In genomic region chr15:100463712-100464111, GRCm38 (mm10) we compare ENCODE assay signal across 9 mouse cellular contexts. TPM values are rescaled to one million over a fixed set of nuclear protein-coding genes. Genes with fewer than 3 reads are reported as not detected.
DNase-seq lines count a peak whose midpoint lies in the region; ATAC-seq and TF ChIP-seq lines count a peak whose summit lies in the region.
"Had no signal": no experiment of that assay in that cellular context is flagged by ENCODE, and none has a peak within 500 bp of the region (broad histone marks: within the 10 kb centered on the region; RNA-seq: fewer than 3 reads in every experiment).

No protein-coding gene starts in this region.

- 28% methylated on average over 6 of the region's 6 CpGs for WGBS in heart, embryonic 12.5 days

- H3K4me3 ChIP-seq in heart, embryonic 12.5 days: no peak overlapping the region
- no peak overlapping the region for H3K4me3 ChIP-seq in CH12.LX (replicated peaks in 1 of 3; ENCODE audit: low read depth in 2 of 3, low read length in 2 of 3, poor library complexity in 1 of 3)
- H3K4me3 ChIP-seq in bone marrow macrophage, adult 2 months (ENCODE audit: insufficient read depth, low read length): no peak overlapping the region
- H3K4me3 ChIP-seq: lung, embryonic 15.5 days had no signal

- no peak overlapping the region for H3K27ac ChIP-seq in heart, embryonic 12.5 days (ENCODE audit: poor library complexity, severe bottlenecking)
- H3K27ac ChIP-seq in CH12.LX (ENCODE audit: insufficient read depth, low read depth): no peak overlapping the region
- H3K27ac ChIP-seq in bone marrow macrophage, adult 2 months (ENCODE audit: insufficient read depth, low read depth, low read length): no peak overlapping the region
- H3K27ac ChIP-seq: lung, embryonic 15.5 days had no signal

- H3K79me2 ChIP-seq in CH12.LX (replicated peaks; ENCODE audit: control insufficient read depth, extremely low read depth, insufficient read depth, poor library complexity, severe bottlenecking): no peaks in the 10 kb centered on the region

- H3K36me3 ChIP-seq in heart, embryonic 12.5 days: no peaks in the 10 kb centered on the region
- H3K36me3 ChIP-seq in CH12.LX (replicated peaks in 1 of 2; ENCODE audit: control insufficient read depth in 1 of 2, insufficient read depth in 1 of 2, low read length in 1 of 2): no peaks in the 10 kb centered on the region
- H3K36me3 ChIP-seq: lung, embryonic 15.5 days had no signal

- no peak for TF ChIP-seq POLR2A in CH12.LX (IDR thresholded peaks at IDR 0.05; ENCODE audit: low read depth, low read length)
- no peak for TF ChIP-seq POLR2A in bone marrow macrophage, adult 2 months (IDR thresholded peaks at IDR 0.05; ENCODE audit: borderline replicate concordance, low read depth, low read length)

- H3K27me3 ChIP-seq in heart, embryonic 12.5 days (replicated peaks): peaks cover 4% of the 10 kb centered on the region; the same call in 1 of the 2 replicates
- peaks cover 2% of the 10 kb centered on the region for H3K27me3 ChIP-seq in CH12.LX (replicated peaks)

- H3K9me3 ChIP-seq in heart, embryonic 12.5 days (replicated peaks): no peaks in the 10 kb centered on the region
- H3K9me3 ChIP-seq in CH12.LX (replicated peaks; ENCODE audit: low read length): no peaks in the 10 kb centered on the region
- H3K9me3 ChIP-seq: lung, embryonic 15.5 days had no signal

- dilution Hi-C loops in CH12.LX (cut with MboI; ENCODE audit: extremely low pct_ligation_motif_present, extremely low pct_unique_long_range_greater_than_20kb, low sequenced_read_pairs): no loop called here

- H3K4me2 ChIP-seq in heart, embryonic 12.5 days: no peak overlapping the region
- H3K4me2 ChIP-seq in CH12.LX (ENCODE audit: insufficient read depth, low read depth, poor library complexity, severe bottlenecking): no peak overlapping the region
- H3K4me2 ChIP-seq: lung, embryonic 15.5 days had no signal

- TF ChIP-seq CTCF in CH12.LX (conservative IDR thresholded peaks at IDR 0.05 in 1 of 2, IDR thresholded peaks at IDR 0.05 in 1 of 2; ENCODE audit: low read depth in 2 of 2, low read length in 2 of 2): peak; percentile 63 to 77
- peak; percentile 60 for TF ChIP-seq CTCF in bone marrow macrophage, adult 2 months (IDR thresholded peaks at IDR 0.05; ENCODE audit: low read depth, low read length)

- intact Hi-C loops in heart, postnatal 10 days (cut with DNase I): loop anchor here (5.0 kb wide), 2 partner anchors 126 to 426 kb away; partner anchors contain the start of gene Dip2b

- peaks cover 17% of the 10 kb centered on the region for H3K4me1 ChIP-seq in heart, embryonic 12.5 days (replicated peaks)
- H3K4me1 ChIP-seq in CH12.LX (ENCODE audit: control insufficient read depth in 1 of 2, insufficient read depth in 2 of 2): peaks cover 11 to 26% of the 10 kb centered on the region in 2 experiments
- H3K4me1 ChIP-seq in bone marrow macrophage, adult 2 months (ENCODE audit: control insufficient read depth, insufficient read depth, low read length): peaks cover 25% of the 10 kb centered on the region

- no peak for TF ChIP-seq EP300 in CH12.LX (IDR thresholded peaks at IDR 0.05; ENCODE audit: low read length)

- in situ Hi-C loops in CH12.LX (cut with MboI; ENCODE audit: low pct_ligation_motif_present, low pct_unique_long_range_greater_than_20kb, low sequenced_read_pairs): loop anchor here (5.0 kb wide), 3 partner anchors 149 to 289 kb away; no protein-coding TSS in a partner anchor

- ATAC-seq in heart, embryonic 12.5 days (ENCODE audit: insufficient number of reproducible peaks, low FRiP score): no peak
- 0 out of 2 replicates have a peak, but pooled peaks have one; percentile 29 for ATAC-seq in monocyte, adult 5-6 weeks (replicated peaks; ENCODE audit: insufficient number of reproducible peaks, low FRiP score, low TSS enrichment, poor library complexity, severe bottlenecking)

- DNase-seq in heart, postnatal 10 days: peak; percentile 75 to 80
- DNase-seq in CH12.LX (ENCODE audit: extremely low read depth): peak; percentile 74
- DNase-seq in forelimb bud, embryonic 11.5 days (ENCODE audit: low read depth, low spot score): peak; percentile 60
- peak; percentile 80 for DNase-seq in layer of hippocampus, postnatal 10 days (ENCODE audit: low spot score in 2 of 2)
- DNase-seq in thymus, postnatal 0 days (ENCODE audit: low spot score): peak; percentile 78

- peak; percentile 60 for TF ChIP-seq RAD21 in CH12.LX (IDR thresholded peaks at IDR 0.05; ENCODE audit: low read depth, low read length)

- H3K9ac ChIP-seq in heart, embryonic 12.5 days: no peak overlapping the region
- H3K9ac ChIP-seq in CH12.LX (ENCODE audit: insufficient read depth, low read depth): no peak overlapping the region
- H3K9ac ChIP-seq: lung, embryonic 15.5 days had no signal

TF ChIP-seq in CH12.LX, 34 proteins besides CTCF, POLR2A, EP300 and RAD21:
- TF ChIP-seq IRF4 (IDR thresholded peaks at IDR 0.05; ENCODE audit: low read depth, low read length): no peak
- TF ChIP-seq SMC3 (IDR thresholded peaks at IDR 0.05; ENCODE audit: low read depth, low read length): peak; percentile 58
TF ChIP-seq in CH12.LX: peak in this region for 1.

RNA-seq across cellular contexts. Expression of gene Letmd1, which starts 5.1 kb away (rescaled TPM):
- 10 to 100 TPM; 22.3 to 44.6 TPM for total RNA-seq in heart, postnatal 10 days (2021)
- polyA plus RNA-seq in heart, embryonic 12.5 days (2016; fragmentation: Nextera tagmentation; extraction: Ambion mirVana): 17.7 and 19.4 TPM in 2 replicates
- 30.3 and 39.0 TPM in 2 replicates for total RNA-seq in CH12.LX (2012; rRNA removed)
- total RNA-seq in CH12.LX (2014; rRNA removed): 28.5 and 31.4 TPM in 2 replicates
- 44.0 and 51.3 TPM in 2 replicates for polyA plus RNA-seq in CH12.LX (2012; ENCODE audit: insufficient read length, low read depth)
- polyA plus RNA-seq in bone marrow macrophage, adult 2 months (2012; ENCODE audit: insufficient read depth, insufficient read length, missing spikeins): 41.7 and 45.7 TPM in 2 replicates
- total RNA-seq in layer of hippocampus, postnatal 10 days (2021): 10 to 100 TPM; 67.8 to 79.1 TPM
- 12.8 to 20.7 TPM (median 13.0 TPM) in 3 replicates for total RNA-seq in monocyte, adult 5-6 weeks (2017)
- 25.2 and 26.3 TPM in 2 replicates for polyA plus RNA-seq in thymus, postnatal 0 days (2015; fragmentation: Nextera tagmentation; extraction: Ambion mirVana)

RNA-seq across cellular contexts. Expression of gene Csrnp2, which starts 31.6 kb away (rescaled TPM):
- 1 to 10 TPM; 2.8 to 5.0 TPM for total RNA-seq in heart, postnatal 10 days (2021)
- 12.0 and 12.1 TPM in 2 replicates for polyA plus RNA-seq in heart, embryonic 12.5 days (2016; fragmentation: Nextera tagmentation; extraction: Ambion mirVana)
- 3.5 TPM in 2 replicates for total RNA-seq in CH12.LX (2012; rRNA removed)
- 2.3 and 2.4 TPM in 2 replicates for total RNA-seq in CH12.LX (2014; rRNA removed)
- 2.0 and 2.3 TPM in 2 replicates for polyA plus RNA-seq in CH12.LX (2012; ENCODE audit: insufficient read length, low read depth)
- 2.2 and 2.8 TPM in 2 replicates for polyA plus RNA-seq in bone marrow macrophage, adult 2 months (2012; ENCODE audit: insufficient read depth, insufficient read length, missing spikeins)
- total RNA-seq in layer of hippocampus, postnatal 10 days (2021): 10 to 100 TPM; 34.5 to 34.7 TPM
- total RNA-seq in monocyte, adult 5-6 weeks (2017): 3.4 to 4.2 TPM (median 3.6 TPM) in 3 replicates
- 6.3 and 6.6 TPM in 2 replicates for polyA plus RNA-seq in thymus, postnatal 0 days (2015; fragmentation: Nextera tagmentation; extraction: Ambion mirVana)

RNA-seq across cellular contexts. Expression of gene Slc11a2, which starts 38.8 kb away (rescaled TPM):
- total RNA-seq in heart, postnatal 10 days (2021): 10 to 100 TPM; 45.0 to 46.7 TPM
- 15.5 and 20.8 TPM in 2 replicates for polyA plus RNA-seq in heart, embryonic 12.5 days (2016; fragmentation: Nextera tagmentation; extraction: Ambion mirVana)
- 8.9 and 13.2 TPM in 2 replicates for total RNA-seq in CH12.LX (2012; rRNA removed)
- 11.7 and 13.0 TPM in 2 replicates for total RNA-seq in CH12.LX (2014; rRNA removed)
- 18.6 and 19.1 TPM in 2 replicates for polyA plus RNA-seq in CH12.LX (2012; ENCODE audit: insufficient read length, low read depth)
- 64.3 and 68.0 TPM in 2 replicates for polyA plus RNA-seq in bone marrow macrophage, adult 2 months (2012; ENCODE audit: insufficient read depth, insufficient read length, missing spikeins)
- 10 to 100 TPM; 55.5 to 61.9 TPM for total RNA-seq in layer of hippocampus, postnatal 10 days (2021)
- 5.1 to 17.3 TPM (median 9.7 TPM) in 3 replicates for total RNA-seq in monocyte, adult 5-6 weeks (2017)
- 23.8 and 27.3 TPM in 2 replicates for polyA plus RNA-seq in thymus, postnatal 0 days (2015; fragmentation: Nextera tagmentation; extraction: Ambion mirVana)

RNA-seq across cellular contexts. Expression of gene Gm5475, which starts 41.8 kb away (rescaled TPM):
- total RNA-seq in heart, postnatal 10 days (2021): not detected
- polyA plus RNA-seq in heart, embryonic 12.5 days (2016; fragmentation: Nextera tagmentation; extraction: Ambion mirVana): 0.12 TPM in 1 of 2 replicates, not detected in the other
- not detected in 2 replicates for total RNA-seq in CH12.LX (2012; rRNA removed)
- not detected in 2 replicates for total RNA-seq in CH12.LX (2014; rRNA removed)
- polyA plus RNA-seq in CH12.LX (2012; ENCODE audit: insufficient read length, low read depth): not detected in 2 replicates
- not detected in 2 replicates for polyA plus RNA-seq in bone marrow macrophage, adult 2 months (2012; ENCODE audit: insufficient read depth, insufficient read length, missing spikeins)
- total RNA-seq in layer of hippocampus, postnatal 10 days (2021): under 1 TPM; 0.14 to 0.16 TPM
- total RNA-seq in monocyte, adult 5-6 weeks (2017): 0.49 TPM in 1 of 3 replicates, not detected in the others
- polyA plus RNA-seq in thymus, postnatal 0 days (2015; fragmentation: Nextera tagmentation; extraction: Ambion mirVana): 0.16 and 0.18 TPM in 2 replicates
